Mouse (Mus musculus): ENCODE measurements around the gene Sgca.
A peak's percentile ranks its signal among the peaks of the same experiment; 100 is the strongest.
"Not testable (repeated sequence)": the region's sequence is repeated elsewhere in the genome, so short reads cannot be mapped to it uniquely, and the experiment has no call there.

The Sgca gene

GRCm38 (mm10) chr11:94976199-94976598 is at the start of gene Sgca:
Gene Sgca, minus strand, starts transcription at chr11:94976327.
- peak in 1 of 2 experiments; percentile 22 for DNase-seq (ENCODE audit: low spot score in 2 of 2)

- DNase-seq (ENCODE audit: low spot score in 2 of 2): no peak
Measured at GRCm38 (mm10) chr11:95025227-95026012, 49.3 kb upstream of the Sgca start.

DNA sequence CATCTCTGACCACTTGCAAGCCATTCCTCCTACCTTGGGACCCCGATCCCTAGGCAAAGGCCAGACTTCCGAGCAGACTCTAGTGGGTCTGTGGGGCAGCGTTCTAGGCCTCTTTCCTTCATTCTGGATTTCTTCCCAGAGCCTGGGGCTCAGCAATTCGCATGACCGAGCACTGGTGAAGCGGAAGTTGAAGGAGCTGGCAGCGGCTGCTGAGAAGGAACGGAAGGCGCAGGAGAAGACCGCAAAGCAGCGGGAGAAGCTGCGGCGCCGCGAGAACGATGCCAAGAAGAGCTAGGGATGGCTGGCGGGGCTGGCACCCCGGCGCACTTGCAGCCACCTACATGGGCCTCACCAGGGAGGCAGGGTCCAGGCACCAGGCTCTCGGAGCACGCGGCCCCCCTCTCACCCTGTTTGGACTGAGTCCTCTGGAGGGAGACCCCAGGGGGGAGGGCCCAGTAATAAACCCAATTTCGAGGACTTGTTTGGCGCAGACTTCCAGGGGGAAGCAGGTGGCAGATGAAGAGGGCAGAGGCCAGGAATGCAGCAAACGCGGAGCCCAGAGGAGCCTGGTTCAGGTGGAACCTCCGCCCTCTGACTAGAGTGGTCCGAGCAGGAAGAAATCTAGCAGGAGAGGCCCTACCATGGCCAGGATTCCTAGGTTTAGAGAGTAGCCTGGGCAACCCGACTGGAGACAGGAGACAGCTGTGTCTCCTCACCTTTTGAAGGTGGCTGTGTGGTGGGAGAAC is 48.5 kb upstream of the Sgca start:
- DNase-seq (ENCODE audit: low spot score in 2 of 2): peak; percentile 82

DNA sequence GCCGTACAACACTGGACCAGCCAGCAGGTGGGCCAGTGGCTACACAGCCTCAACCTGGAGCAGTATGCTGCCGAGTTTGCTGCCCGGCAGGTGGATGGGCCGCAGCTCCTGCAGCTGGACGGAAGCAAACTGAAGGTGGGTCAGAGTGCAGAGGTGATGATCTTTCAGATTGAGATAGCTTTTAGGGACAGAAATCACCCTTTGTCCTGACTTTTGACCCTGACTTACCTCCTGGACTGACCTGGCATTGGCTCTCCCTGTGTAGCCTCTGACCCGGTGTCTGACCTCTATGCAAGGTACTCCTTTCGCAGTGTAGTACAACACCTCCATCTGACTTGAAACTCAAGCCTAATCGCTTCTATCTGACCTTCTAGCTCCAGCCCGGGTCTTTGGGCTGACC is 47.4 kb upstream of the Sgca start:
- DNase-seq (ENCODE audit: low spot score in 2 of 2): no peak

GRCm38 (mm10) chr11:95022237-95022992 is 46.3 kb upstream of the Sgca start:
- DNase-seq (ENCODE audit: low spot score in 2 of 2): no peak

- DNase-seq (ENCODE audit: low spot score in 2 of 2): no peak
Measured at GRCm38 (mm10) chr11:95015484-95015883, 39.4 kb upstream of the Sgca start.

DNA sequence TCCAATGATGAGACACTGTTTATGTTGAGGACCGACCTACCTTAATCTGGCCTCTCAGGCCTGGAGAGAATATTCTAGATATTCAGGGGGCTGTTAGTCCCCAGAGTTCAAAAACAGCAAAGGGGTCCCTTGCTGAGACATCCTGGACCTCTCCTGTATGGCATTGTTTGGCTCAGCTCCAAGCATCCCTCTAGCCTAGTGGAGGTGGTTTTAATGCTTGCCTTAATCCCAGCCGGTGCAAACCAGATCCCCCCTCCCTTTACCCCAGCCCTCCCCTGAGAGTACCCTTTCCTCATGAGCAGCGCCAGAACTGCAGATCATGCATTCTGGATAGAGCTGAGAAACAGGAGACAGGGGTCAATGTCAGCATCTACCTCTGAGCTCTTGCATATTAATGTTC is 36.4 kb upstream of the Sgca start:
- no peak for DNase-seq (ENCODE audit: low spot score in 2 of 2)

DNA sequence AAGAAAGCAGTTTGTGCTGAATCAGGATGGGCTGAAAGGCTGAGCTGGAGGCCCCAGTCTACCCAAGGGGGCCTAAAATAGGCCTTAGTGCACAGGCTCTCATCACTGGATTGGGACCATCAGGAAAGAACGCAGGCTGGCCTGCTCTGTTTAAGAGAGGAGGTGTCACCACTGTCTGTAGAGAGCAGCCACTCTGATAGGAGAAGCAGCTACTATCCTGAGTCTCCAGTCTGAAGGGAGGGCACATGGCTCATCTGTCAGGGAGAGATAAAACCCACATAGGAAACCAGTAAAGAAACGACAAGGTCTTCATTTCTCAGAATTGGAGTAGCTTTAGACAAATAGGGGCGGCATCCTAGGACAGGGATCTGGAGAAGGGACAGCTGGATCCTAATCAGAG is 35.9 kb upstream of the Sgca start:
- no peak for DNase-seq (ENCODE audit: low spot score in 2 of 2)

DNA sequence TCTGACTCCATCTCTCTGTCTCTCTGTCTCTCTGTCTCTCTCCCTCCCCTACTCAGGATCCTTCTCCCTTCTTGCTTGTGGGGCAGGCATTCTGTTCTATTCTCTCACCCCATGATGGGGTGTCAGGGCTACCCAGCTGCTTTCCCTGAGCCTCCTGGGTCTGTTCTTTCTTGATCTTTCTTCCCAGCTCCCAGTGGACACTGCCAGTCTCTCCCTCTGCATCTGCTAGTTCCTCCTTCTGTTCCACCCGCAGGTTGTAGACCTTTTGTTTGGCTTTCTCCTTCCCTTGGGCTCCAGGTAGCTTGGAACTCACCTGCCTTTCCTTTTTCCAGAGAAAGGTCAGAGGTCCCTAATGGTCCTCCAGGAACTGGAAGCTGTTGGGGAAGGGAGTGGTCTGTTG is 35.3 kb upstream of the Sgca start:
- no peak for DNase-seq (ENCODE audit: low spot score in 2 of 2)

DNA sequence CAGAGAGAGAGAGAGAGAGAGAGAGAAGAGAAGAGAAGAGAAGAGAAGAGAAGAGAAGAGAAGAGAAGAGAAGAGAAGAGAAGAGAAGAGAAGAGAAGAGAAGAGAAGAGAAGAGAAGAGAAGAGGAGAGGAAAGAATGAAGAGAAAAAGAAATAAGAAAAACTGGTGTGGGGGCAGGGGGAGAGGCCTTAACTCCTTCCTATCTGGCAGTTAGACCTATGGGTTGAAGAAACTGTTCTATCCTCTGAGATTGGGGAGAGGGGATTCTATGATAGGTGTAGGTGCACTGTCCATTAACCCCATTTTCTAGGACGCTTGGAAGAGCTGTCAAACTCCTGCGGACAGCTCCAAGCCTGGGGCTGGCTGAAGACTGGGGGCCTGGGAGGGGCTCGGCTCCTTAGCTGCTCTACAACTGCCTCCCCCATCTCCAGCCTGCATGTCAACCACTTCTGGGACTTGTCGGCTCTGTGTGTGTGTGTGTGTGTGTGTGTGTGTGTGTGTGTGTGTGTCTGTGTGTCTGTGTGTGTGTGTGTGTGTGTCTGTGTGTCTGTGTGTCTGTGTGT is 34.8 kb upstream of the Sgca start:
- DNase-seq (ENCODE audit: low spot score in 2 of 2): not testable (repeated sequence)

DNA sequence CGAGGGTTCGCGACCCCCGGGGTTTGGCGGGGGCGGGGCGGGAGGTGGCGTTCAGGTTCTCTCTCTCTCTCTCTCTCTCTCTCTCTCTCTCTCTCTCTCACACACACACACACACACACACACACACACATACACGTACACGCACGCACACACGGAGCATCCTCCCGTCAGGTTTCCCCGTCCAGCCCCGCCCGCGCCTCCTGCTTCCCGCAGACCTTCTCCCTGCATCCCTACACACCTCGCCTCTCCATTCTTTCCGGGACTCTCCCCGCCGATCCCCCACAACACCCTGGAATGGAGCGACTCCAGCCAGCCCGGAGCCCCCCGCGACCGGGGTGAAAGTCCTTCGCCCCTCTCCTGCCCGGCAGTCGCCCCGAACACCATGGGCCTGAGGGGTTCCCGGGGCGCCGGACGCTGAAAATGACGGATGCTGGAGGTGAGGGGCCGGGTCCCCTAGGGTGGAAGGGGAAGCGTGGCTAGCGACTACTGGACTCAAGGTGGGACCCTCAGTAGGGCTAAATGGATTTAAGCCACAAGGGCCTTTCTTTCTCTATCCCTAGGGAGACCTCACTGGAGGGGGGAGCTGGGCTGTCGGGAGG is 34.1 kb upstream of the Sgca start:
- DNase-seq (ENCODE audit: low spot score in 2 of 2): peak; percentile 81 to 83

DNA sequence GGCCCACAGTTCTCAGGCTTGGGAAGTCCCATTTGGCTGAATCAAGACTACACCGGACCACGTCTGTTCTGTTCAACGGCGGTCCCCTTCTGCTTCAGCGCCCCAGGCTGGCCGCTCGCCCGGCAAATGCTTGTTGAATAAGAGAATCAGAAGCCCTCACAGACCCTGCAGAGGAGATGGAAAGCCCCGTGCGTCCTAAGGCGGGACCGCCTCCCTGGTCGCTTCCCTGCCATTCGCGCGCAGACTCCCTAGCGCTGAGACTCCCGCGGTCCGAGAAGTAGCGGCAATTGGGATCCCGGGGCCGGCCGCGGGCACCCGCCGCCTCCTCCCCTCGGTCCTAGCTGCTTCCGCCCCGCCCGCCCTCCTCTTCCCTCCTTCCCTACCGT is 33.5 kb upstream of the Sgca start, which contains the start of gene Samd14:
Samd14 (plus strand) TSS at position 251 of the 386 bp plus-strand sequence.
- peak; percentile 90 to 91 for DNase-seq (ENCODE audit: low spot score in 2 of 2)

GRCm38 (mm10) chr11:95008661-95009628 is 32.8 kb upstream of the Sgca start:
- peak in 1 of 2 experiments; percentile 53 for DNase-seq (ENCODE audit: low spot score in 2 of 2)

DNA sequence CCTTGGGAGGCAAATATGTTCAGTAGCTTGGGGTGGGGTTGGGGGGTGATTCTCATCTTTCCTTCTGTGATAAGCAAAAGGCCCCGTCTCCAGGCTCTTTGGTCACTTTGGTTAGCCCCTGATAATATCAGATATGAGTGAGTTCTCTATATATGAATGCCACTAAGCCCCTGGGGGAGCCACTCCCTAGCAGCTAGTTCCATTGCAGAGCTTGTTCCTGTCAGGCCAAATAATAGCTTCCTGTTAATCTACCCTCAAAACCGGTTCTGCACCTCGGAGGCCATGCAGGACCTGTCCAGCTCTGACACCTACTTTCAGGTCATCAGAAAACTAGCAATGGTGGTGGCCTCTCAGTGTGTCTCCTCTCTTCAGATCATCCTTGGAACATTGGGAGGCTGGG is 31.3 kb upstream of the Sgca start:
- no peak for DNase-seq (ENCODE audit: low spot score in 2 of 2)

- peak; percentile 86 for DNase-seq (ENCODE audit: low spot score in 2 of 2)
Measured at GRCm38 (mm10) chr11:95006525-95007219, 30.5 kb upstream of the Sgca start.

DNA sequence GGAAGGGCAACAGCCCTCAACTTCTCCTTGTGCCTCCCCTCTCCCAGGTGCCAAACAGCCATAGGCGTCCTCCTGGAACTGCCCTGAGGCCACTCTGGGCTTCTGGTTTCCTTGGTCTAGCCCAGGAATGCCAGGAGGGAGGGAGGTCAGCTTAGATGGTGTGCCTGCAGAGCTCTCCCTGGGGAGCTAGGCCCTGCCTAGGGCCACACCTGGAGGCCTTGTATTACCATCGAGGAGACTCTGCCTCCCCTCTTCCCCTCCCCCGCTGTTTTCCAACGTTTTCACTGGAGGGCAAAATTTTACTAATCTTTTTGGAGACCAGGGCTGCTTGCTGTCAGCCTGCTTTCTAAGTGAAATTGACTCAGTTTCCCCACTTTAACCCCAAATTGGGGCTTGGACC is 29.9 kb upstream of the Sgca start:
- DNase-seq (ENCODE audit: low spot score in 2 of 2): no peak

DNA sequence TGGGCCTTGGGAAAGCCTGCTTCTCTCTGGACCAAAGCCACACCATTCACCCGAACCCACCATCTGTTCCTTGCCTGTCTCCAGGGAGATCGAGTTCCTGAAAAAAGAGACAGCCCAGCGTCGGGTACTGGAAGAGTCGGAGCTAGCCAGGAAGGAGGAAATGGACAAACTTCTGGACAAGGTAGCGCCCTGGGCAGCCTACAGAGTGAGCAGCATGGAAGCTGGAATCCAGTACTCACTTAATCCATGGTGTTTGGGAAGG is 28.7 kb upstream of the Sgca start:
- DNase-seq (ENCODE audit: low spot score in 2 of 2): no peak

DNA sequence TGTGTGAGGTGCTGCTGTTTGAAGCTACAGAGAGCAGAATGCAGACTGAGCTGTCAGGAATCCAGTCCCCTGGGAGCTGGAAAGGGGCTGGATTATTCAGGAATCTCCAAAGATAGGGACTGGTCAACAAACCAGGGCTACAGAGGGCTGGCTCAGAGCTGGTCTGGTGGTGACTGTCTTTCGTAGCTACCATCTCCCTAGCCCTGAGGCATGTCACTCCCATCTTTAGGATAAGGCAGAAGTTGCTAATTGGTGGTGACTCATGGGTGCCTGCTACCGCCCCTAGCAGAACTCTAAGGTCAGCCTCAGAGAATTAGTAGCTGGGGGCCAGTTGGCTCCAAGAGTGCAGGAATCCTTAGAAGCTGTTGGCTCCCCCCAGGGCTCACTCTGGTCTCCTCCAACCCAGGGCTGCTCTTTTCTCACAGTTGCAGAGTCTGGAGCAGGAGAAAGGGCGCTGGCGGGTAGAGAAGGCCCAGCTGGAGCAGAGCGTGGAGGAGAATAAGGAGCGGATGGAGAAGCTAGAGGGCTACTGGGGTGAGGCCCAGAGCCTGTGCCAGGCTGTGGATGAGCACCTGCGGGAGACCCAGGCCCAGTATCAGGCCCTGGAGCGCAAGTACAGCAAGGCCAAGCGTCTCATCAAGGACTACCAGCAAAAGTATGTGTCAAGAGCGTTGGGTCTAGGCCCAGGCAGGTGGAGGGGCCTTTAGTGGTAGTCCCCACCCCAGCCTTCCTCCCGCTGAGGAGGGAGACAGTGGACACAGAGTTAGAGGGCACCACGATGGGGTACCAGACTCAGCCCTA is 28.2 kb upstream of the Sgca start:
- no peak for DNase-seq (ENCODE audit: low spot score in 2 of 2)

GRCm38 (mm10) chr11:95002705-95003104 is 26.6 kb upstream of the Sgca start:
- no peak for DNase-seq (ENCODE audit: low spot score in 2 of 2)
